Mouse (Mus musculus) forebrain, postnatal 0 days (tissue): ENCODE results near the gene Btc. TPM values are rescaled to one million over a fixed set of nuclear protein-coding genes. Genes with fewer than 3 reads are reported as not detected.

Experiments
- ATAC-seq: fragments of 200-750 bp; cut with Nextera tagmentation; 2 replicates; pipeline ENCODE4 v1.8.0; 2017; ENCODE audit warnings: mild to moderate bottlenecking, moderate library complexity
- DNase-seq: peaks from one replicate; pipeline ENCODE4 v3.0.0-alpha.2; 2015
- H3K27ac ChIP-seq: fragments of 300-500 bp; sonication (generic); 2 replicates; pipeline ENCODE4 v1.5.1; 2014; ENCODE audit warnings: low read depth, mild to moderate bottlenecking, antibody characterized with exemption, low read length, moderate library complexity, mixed read lengths
- H3K27me3 ChIP-seq: fragments of 300-500 bp; sonication (generic); 2 replicates; pipeline ENCODE4 v1.6.1; 2014; ENCODE audit warnings: mild to moderate bottlenecking, low read length, mixed read lengths; ENCODE audit not compliant: insufficient read depth
- H3K36me3 ChIP-seq: fragments of 300-500 bp; sonication (generic); 2 replicates; pipeline ENCODE4 v1.6.1; 2014; ENCODE audit warnings: mild to moderate bottlenecking, moderate library complexity; ENCODE audit not compliant: insufficient read depth
- H3K4me1 ChIP-seq: fragments of 300-500 bp; sonication (generic); 2 replicates; pipeline ENCODE4 v1.6.1; 2014; ENCODE audit warnings: antibody characterized with exemption; ENCODE audit not compliant: insufficient read depth
- H3K4me2 ChIP-seq: fragments of 300-500 bp; sonication (generic); 2 replicates; pipeline ENCODE4 v1.6.1; 2014; ENCODE audit warnings: low read depth, mild to moderate bottlenecking, moderate library complexity
- H3K4me3 ChIP-seq: fragments of 300-500 bp; sonication (generic); 2 replicates; pipeline ENCODE4 v1.5.1; 2014; ENCODE audit warnings: low read depth, low read length, mixed read lengths
- H3K9ac ChIP-seq: fragments of 300-500 bp; sonication (generic); 2 replicates; pipeline ENCODE4 v1.6.1; 2014; ENCODE audit warnings: mild to moderate bottlenecking
- H3K9me3 ChIP-seq: fragments of 300-500 bp; sonication (generic); 2 replicates; pipeline ENCODE4 v1.6.1; 2016; ENCODE audit warnings: low read length
- CTCF ChIP-seq: sonication (generic); IDR thresholded peaks from 2 replicates; pipeline ENCODE4 v1.5.1; 2016; ENCODE audit warnings: antibody characterized with exemption, control low read depth, low read depth
- WGBS: fragments of 180-500 bp; shearing (Covaris S2); extraction: QIAGEN DNeasy Blood & Tissue Kit; methylation state at CpG from one replicate; pipeline ENCODE4 v1.1.7; 2014; 5-methylcytosine and 5-hydroxymethylcytosine counted together
- polyA plus RNA-seq: library from polyadenylated mRNA; unstranded; fragments of >200 nt; fragmentation: Nextera tagmentation; extraction: Ambion mirVana; gene quantifications from 2 replicates; pipeline ENCODE4 v1.2.1, GENCODE M21; 2015
- total RNA-seq: library from RNA; depleted of rRNA; stranded (reverse); fragments of >200 nt; gene quantifications from 2 replicates; pipeline ENCODE4 v1.2.3, GENCODE M21; 2014

The Btc gene
- total and polyA plus RNA-seq, 2 experiments from 2014 or later: 0.15 to 0.24 TPM

GRCm38 (mm10) chr5:91352645-91353044, 50.1 kb downstream of the Btc start:
- Histone ChIP-seq H3K36me3 (no peaks in the 10 kb centered on the region), H3K4me1 (no peaks in the 10 kb centered on the region)
- ATAC-seq: no peak

GRCm38 (mm10) chr5:91345681-91346080, 57.1 kb downstream of the Btc start:
- ATAC-seq (no peak), DNase-seq (no peak)
- no peak for TF ChIP-seq CTCF
- H3K36me3 ChIP-seq: no peaks in the 10 kb centered on the region
- no peak overlapping the region for H3K9ac ChIP-seq
- H3K9me3 ChIP-seq: no peaks in the 10 kb centered on the region
- no peak overlapping the region for H3K4me3 ChIP-seq
- H3K4me2 ChIP-seq: no peak overlapping the region
- H3K27ac ChIP-seq: no peak overlapping the region
- no peaks in the 10 kb centered on the region for H3K27me3 ChIP-seq
- no peaks in the 10 kb centered on the region for H3K4me1 ChIP-seq
- 76% methylated on average over 5 of the region's 5 CpGs for WGBS

More at GRCm38 (mm10) chr5:91352645-91353044, 50.1 kb downstream of the Btc start:
- no peak overlapping the region for H3K4me2 ChIP-seq
- H3K9me3 ChIP-seq: no peaks in the 10 kb centered on the region
- TF ChIP-seq CTCF: no peak
- H3K9ac ChIP-seq: no peak overlapping the region
- no peak overlapping the region for H3K27ac ChIP-seq
- H3K4me3 ChIP-seq: no peak overlapping the region
- no peak for DNase-seq
- WGBS: 59% methylated on average over 5 of the region's 5 CpGs
- no peaks in the 10 kb centered on the region for H3K27me3 ChIP-seq

GRCm38 (mm10) chr5:91345064-91345463, 57.7 kb downstream of the Btc start:
- Histone ChIP-seq H3K9me3 (no peaks in the 10 kb centered on the region), H3K27ac (no peak overlapping the region), H3K4me1 (no peaks in the 10 kb centered on the region), H3K4me3 (no peak overlapping the region), H3K9ac (no peak overlapping the region), H3K4me2 (no peak overlapping the region), H3K36me3 (no peaks in the 10 kb centered on the region), H3K27me3 (no peaks in the 10 kb centered on the region)
- DNase-seq: no peak
- WGBS: 90% methylated on average over 2 of the region's 2 CpGs
- TF ChIP-seq CTCF: no peak
- ATAC-seq: no peak

- ATAC-seq (no peak), DNase-seq (no peak)
- H3K4me2 ChIP-seq: no peak overlapping the region
- no peak overlapping the region for H3K4me3 ChIP-seq
- H3K9me3 ChIP-seq: no peaks in the 10 kb centered on the region
- no peaks in the 10 kb centered on the region for H3K36me3 ChIP-seq
- no peak overlapping the region for H3K9ac ChIP-seq
- H3K27ac ChIP-seq: no peak overlapping the region
- WGBS: 88% methylated on average over 5 of the region's 5 CpGs
- H3K4me1 ChIP-seq: no peaks in the 10 kb centered on the region
- no peak for TF ChIP-seq CTCF
- no peaks in the 10 kb centered on the region for H3K27me3 ChIP-seq
These were observed 60.6 kb downstream of the Btc start for GRCm38 (mm10) chr5:91341981-91342760.

GRCm38 (mm10) chr5:91334227-91334626, 68.6 kb downstream of the Btc start:
- H3K36me3 ChIP-seq: no peaks in the 10 kb centered on the region
- no peaks in the 10 kb centered on the region for H3K9me3 ChIP-seq
- no peak for TF ChIP-seq CTCF
- no peaks in the 10 kb centered on the region for H3K27me3 ChIP-seq
- H3K27ac ChIP-seq: no peak overlapping the region
- ATAC-seq (no peak), DNase-seq (no peak)
- no peak overlapping the region for H3K9ac ChIP-seq
- WGBS: 87% methylated on average over 4 of the region's 4 CpGs
- H3K4me3 ChIP-seq: no peak overlapping the region
- no peak overlapping the region for H3K4me2 ChIP-seq
- no peaks in the 10 kb centered on the region for H3K4me1 ChIP-seq

GRCm38 (mm10) chr5:91332079-91332865, 70.5 kb downstream of the Btc start:
- Histone ChIP-seq H3K27me3 (no peaks in the 10 kb centered on the region), H3K36me3 (no peaks in the 10 kb centered on the region), H3K4me2 (no peak overlapping the region), H3K9ac (no peak overlapping the region), H3K9me3 (no peaks in the 10 kb centered on the region), H3K4me3 (no peak overlapping the region), H3K27ac (no peak overlapping the region), H3K4me1 (no peaks in the 10 kb centered on the region)
- TF ChIP-seq CTCF: no peak
- ATAC-seq (no peak), DNase-seq (no peak)
- 80% methylated on average over 4 of the region's 4 CpGs for WGBS

- DNase-seq: no peak
- Histone ChIP-seq H3K4me2 (no peak overlapping the region), H3K4me3 (no peak overlapping the region), H3K9ac (no peak overlapping the region), H3K27me3 (no peaks in the 10 kb centered on the region), H3K4me1 (no peaks in the 10 kb centered on the region), H3K36me3 (no peaks in the 10 kb centered on the region), H3K9me3 (no peaks in the 10 kb centered on the region), H3K27ac (no peak overlapping the region)
- no peak for TF ChIP-seq CTCF
- no peak for ATAC-seq
- WGBS: 67% methylated on average over 1 of the region's 1 CpGs
These were observed 81.0 kb downstream of the Btc start for GRCm38 (mm10) chr5:91321840-91322239.
